Mouse (Mus musculus) megakaryocyte-erythroid progenitor cell, adult 5-6 weeks (primary cell): ENCODE data around the gene Taf9b. TPM values are rescaled to one million over a fixed set of nuclear protein-coding genes. Genes with fewer than 3 reads are reported as not detected.
"Not testable (repeated sequence)": the region's sequence is repeated elsewhere in the genome, so short reads cannot be mapped to it uniquely, and the experiment has no call there.

Experiments used
- ATAC-seq: replicated peaks from 2 replicates; pipeline ENCODE4 v1.8.0; 2016; ENCODE audit warnings: mild to moderate bottlenecking, inconsistent platforms; ENCODE audit not compliant: severe bottlenecking, poor library complexity, low FRiP score, low TSS enrichment
- total RNA-seq, 2 experiments: library from RNA; stranded (forward) in 1 of 2; stranded (reverse) in 1 of 2; fragments of 200-1000, 215-1000 nt in 1 of 2; fragments of >200 nt in 1 of 2; fragmentation: Nextera tagmentation in 1 of 2; gene quantifications; 2 replicates each; pipeline ENCODE4 v1.2.3; 2014 to 2017

The Taf9b gene
- total RNA-seq (2014; fragmentation: Nextera tagmentation) = 13.4 and 13.8 TPM in 2 replicates
- total RNA-seq (2017) = 9.7 and 13.6 TPM in 2 replicates

DNA sequence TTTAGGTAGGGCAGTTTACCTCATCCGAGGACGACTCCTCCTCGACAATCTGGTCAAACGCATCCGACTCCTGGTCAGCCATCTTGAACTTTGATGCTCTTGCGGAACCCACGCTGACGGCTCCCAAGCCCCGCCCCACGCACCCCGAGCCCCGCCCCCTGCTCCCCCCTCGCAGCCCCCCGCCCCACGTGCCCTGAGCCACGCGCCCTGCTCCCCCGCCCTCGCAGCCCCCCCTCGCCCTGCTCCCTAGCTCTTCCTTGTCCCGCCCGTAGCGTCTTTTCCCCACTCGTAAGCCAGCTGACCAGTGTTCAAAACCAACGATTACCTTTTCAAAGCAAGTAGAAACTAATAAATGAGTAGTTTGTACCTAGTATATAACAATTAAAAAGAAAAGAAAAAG is at the start of gene Taf9b:
Taf9b (minus strand) TSS at position 101 of the 400 bp plus-strand sequence.
- ATAC-seq = no peak

DNA sequence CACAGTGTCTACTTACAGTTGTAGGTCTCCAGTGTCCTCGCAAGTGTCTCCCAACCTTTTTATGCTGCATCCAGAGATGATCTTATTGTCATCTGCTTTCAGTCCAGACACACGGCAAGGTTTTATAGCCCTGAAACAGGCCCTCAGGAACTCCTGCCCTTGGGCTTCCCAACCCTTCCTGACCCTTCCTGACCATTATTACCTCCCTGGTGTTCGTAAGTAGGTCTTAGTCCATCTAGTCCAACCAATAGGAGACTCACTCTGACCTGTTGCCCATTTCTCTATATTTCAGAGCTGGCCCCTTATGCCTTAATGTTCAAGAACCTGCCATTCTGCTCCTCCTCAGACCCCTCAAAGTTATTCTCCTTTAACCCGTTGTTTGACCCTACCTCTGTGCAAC is 34.3 kb upstream of the Taf9b start, which contains the start of gene Fnd3c2:
Fnd3c2 (minus strand) TSS at position 101 of the 400 bp plus-strand sequence.
- no peak for ATAC-seq

DNA sequence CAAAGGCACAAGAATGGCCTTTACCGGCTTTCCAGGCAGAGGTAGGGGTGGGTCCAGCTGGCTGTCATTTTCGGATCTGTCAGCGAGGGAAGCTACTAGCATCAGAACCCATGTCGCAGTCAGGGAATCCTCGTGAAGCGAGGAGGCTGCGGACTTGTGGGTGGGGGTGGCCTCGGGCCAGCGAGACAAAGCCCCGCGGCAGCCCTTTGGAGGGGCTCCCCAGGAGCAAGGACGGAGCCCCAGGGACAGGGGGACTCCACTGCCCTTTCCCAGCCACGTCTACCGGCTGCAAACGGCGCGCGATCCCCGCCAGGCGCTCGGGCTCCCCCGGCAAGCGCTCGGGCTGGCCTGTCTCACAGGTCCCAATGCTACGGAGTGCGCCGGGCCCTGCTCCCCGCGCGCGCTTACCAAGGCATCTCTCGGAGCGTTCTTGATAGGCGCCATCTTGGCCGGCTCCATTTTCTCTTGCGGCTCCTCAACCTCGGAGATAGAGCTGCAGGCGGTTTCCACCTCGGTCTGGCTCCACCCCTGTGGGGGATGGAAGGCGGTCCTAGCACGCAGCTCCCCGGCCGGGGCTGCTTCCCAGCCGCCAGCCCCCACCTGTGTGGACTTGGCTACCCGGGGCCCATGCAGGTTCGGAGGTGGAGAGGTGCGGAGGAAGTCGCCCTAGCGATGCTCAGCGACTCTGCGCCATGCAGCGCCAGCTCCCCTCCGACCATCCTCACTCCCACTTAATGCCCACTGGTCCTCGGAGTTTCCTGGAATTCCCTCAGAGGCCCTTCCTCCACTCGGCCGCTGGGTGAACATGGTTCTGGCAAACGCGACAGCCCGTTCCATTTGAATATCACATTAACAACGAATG is 1.6 kb downstream of the Taf9b start:
- peak; percentile 99 for ATAC-seq

DNA sequence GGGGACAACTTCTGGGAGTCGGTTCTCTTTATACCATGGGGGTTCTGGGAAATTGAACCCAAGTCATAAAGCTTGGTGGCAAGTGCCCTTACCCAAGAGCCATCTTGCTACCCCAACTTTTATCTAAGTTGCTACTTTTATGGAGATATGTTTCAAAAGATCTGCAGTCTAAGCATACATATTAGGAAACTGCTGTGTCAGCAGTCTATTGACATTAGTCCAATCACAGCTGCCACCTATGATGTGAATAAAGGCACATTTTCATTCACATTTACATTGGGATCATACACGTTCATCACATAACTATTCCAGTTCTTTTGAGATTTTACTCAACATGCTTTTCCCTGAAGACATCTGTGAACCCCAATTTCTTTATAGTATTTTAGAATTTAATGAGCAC is 11.9 kb downstream of the Taf9b start:
- ATAC-seq = no peak

DNA sequence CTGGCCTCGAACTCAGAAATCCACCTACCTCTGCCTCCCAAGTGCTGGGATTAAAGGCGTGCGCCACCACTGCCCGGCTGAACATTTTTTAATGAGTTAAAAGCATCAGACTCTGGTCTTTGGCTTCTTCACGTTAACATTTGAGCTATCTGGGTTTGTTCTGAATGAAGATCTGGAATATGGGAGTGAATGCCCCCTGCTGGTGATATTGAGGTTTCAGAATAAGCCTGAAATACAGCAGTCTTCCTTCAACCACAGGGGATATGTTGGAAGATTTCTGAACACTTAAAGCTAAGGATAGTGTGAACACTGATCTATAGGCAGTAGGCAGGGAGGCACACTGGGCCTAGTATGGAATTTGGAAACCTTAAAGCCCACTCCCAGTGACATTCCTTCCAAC is 22.1 kb downstream of the Taf9b start:
- no peak for ATAC-seq

DNA sequence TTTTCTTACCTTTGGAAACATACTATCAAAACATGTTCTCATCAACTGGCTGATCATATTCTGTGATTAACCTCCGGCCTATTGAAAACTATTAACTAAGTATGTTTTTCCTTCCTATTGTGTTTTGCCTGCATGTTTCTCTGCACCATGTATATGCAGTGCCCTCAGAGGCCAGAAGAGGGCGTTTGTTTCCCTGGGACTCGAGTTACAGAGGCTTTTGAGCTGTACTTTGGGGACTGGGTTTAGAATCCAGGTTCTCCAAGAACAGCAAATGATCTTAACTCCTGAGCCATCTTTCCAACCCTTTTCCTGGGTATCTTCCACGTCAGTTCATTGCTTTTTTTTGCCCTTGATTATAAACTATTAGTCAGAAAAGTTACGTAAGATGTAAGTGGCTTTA is 23.6 kb downstream of the Taf9b start:
- ATAC-seq = no peak

DNA sequence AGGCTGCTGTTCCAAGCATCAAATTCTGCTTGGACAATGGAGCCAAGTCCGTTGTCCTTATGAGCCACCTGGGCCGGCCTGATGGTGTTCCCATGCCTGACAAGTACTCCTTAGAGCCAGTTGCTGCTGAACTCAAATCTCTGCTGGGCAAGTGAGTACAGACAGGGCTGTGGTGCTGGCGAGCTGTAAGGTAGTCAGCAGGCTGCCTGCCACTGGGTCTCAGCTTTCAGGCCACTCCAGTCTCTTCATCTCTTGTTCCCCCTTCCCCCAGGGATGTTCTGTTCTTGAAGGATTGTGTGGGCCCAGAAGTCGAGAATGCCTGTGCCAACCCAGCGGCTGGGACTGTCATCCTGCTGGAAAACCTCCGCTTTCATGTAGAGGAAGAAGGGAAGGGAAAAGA is 26.6 kb downstream of the Taf9b start:
- not testable (repeated sequence) for ATAC-seq

DNA sequence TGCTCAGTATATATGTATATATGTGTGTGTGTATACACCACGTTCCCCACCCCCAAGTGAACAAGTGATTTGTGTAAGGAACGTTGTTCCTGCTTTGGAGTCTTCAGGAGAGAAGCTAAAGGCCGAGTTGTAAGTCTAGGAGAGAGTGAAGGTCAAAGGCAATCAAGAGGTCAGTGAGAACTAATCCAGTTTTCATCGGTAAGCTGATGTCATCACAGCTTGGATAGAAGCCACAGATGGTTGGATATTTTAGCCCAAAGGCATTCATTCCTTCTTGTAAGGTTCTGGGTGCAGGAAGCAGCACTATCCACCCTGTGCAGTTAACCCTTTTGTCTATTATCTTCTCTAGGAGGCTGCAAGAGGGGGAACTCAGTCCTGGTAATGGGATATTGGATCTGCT is 30.9 kb downstream of the Taf9b start:
- ATAC-seq = no peak

DNA sequence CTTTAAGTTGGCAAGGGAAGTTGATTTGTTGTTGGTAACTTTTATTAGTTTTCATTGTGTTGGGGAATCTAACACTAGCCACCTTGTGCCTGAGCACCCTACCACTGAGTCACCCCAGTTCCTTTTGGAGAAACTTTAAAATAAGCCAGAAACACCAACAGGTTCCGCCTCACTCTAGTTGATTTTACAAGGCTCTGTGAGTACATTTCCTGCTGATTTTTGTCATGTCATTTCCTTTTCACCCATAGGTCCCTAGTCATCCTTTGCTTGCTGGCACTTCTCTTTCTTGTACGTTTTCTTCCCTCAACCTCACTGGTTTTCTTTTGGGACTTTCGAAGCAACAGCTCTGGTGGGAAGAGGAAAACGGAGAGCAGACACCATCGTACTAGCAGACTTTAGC is 31.6 kb downstream of the Taf9b start:
- no peak for ATAC-seq

DNA sequence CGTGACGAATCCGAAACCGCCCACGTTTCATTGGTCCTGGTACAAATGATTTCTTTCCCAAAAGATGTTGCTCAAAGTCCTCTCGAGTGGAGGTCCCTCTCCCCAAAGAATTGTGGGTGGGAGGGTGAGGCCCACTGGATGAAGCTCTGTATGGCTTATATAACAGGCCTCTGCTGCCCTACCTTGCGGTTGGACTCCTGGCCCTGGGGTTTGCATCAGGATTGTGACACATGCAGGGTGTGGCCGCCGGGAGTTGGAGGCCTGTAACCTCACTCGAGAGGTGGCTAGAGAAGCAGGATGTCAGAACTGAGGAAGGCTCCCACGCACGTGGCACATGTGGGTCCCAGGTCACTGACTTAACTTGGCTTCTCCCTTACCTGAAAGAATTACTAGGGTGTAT is 33.2 kb downstream of the Taf9b start:
- peak; percentile 56 for ATAC-seq

DNA sequence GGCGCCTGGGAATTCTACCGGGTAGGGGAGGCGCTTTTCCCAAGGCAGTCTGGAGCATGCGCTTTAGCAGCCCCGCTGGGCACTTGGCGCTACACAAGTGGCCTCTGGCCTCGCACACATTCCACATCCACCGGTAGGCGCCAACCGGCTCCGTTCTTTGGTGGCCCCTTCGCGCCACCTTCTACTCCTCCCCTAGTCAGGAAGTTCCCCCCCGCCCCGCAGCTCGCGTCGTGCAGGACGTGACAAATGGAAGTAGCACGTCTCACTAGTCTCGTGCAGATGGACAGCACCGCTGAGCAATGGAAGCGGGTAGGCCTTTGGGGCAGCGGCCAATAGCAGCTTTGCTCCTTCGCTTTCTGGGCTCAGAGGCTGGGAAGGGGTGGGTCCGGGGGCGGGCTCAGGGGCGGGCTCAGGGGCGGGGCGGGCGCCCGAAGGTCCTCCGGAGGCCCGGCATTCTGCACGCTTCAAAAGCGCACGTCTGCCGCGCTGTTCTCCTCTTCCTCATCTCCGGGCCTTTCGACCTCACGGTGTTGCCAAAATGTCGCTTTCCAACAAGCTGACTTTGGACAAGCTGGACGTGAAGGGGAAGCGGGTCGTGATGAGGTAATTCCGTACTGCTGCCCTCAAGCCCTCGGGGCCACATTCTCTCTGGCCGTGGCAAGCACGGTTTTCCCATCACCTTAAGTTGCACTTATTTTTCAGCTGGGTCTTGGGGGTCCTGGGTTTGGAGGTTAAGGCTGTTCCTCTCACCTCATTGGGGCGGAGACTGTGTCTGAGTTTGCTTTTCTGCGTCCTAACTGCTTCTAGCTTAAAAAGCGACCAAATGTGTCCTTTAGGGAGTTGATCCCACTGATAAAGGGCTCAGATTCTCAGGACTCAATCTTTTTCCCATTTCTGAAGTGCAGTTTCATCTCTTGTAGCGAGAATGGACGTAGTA is 34.0 kb downstream of the Taf9b start, which contains the start of gene Pgk1:
Pgk1 (plus strand) TSS at position 388 of the 937 bp plus-strand sequence.
- ATAC-seq = peak; percentile 99

DNA sequence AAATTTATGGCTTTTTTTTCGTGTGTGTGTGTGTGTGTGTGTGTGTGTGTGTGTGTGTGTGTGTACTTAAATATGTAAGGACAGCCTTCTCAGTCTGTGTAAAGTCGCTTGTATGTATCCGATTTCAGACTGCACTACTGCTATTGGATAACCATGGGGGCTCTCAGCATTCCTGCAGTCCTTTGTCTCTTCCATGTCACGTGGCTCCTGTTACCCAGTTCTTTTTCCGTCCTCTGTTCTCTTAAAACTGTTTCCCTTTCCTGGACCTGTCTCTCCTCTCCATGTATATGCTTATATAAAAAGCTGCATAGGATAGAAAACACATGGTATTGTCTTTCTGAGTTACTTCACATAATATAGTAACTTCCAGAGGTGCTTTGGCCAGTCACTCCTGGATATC is 35.3 kb downstream of the Taf9b start:
- no peak for ATAC-seq

DNA sequence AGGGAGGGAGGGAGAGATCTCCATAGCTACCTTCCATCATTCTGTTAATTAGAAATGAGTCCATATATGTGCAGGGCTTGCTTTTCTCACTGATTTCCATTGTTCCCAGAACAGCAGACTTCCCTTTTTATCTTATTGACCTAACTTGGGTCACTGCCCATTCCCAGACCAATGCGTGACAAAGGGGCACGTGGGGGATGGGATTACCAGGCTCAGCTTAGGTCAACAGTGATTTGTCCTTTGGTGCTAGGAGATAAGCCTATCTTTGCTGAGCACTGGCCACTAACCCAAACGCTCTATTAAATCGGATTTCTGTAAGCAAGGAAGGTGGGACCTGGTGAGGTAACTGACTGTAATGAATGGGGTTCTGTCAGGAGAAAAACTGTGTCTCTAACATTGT is 36.7 kb downstream of the Taf9b start:
- ATAC-seq = no peak

DNA sequence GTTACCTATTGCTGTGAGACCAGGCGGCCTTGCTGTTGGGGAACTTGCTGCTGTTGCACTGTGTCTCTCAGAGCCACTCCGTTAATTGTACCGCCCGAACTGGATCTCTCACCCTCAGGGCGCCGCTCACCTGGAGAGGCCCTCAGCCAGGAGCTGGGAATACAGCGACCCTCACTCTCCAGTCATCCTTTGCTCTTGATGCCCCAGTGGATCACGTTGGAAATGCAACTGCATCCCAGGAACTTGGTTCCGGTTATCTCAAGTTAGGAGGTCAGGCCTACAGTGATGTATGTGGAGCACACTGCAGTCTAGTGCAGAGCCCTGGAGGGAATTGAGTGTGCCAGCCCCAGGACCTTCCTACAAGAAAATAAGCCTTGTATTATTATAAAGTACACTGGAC is 44.6 kb downstream of the Taf9b start:
- ATAC-seq = no peak

DNA sequence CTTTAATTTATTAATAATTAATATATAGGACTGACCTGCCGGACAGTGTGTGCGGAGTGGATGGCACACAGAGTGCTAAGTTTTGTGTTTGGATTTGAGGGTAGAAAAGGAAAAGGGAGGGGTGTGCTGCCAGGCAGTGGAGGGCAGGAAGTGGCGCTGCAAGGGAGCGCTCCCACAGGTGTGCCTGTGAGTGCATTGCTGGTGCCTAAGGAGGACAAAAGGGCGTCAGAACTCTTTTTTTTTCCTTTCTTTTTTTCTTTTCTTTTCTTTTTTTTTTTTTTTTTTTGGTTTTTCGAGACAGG is 49.2 kb downstream of the Taf9b start:
- no peak for ATAC-seq

DNA sequence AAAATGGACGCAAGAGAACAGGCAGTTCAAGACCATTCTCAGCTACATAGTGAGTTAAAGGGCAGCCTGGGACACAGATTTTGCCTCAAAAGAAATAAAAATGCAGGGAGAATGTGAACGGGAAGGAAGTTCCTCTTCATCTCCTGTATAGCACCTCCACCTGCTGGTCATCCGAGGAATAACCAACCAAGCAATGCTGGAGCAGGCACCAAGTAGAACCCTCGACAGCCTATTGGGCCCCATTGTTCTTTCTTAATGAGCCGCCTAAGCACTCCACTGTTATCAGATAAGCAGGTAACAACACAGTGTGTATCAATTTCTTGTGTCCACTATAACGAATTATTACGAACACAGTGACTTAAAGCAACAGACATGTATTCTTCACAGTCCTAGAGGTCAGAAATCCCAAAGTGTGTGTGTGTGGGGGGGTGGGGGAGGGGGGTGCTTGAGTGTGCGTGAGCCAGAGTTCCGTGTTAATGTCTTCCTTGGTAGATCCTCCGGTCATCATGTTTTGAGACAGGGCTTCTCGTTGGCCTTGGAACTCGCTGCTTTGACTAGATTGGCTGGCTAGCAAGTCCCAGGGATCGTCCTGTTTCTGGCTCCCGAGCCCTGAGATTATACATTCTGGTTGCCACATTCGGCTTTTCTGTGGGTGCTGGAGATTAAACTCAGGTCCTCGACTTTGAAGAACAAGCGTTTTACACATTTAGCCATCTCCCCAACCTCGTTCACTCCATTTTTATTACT is 49.7 kb downstream of the Taf9b start:
- peak; percentile 97 for ATAC-seq

DNA sequence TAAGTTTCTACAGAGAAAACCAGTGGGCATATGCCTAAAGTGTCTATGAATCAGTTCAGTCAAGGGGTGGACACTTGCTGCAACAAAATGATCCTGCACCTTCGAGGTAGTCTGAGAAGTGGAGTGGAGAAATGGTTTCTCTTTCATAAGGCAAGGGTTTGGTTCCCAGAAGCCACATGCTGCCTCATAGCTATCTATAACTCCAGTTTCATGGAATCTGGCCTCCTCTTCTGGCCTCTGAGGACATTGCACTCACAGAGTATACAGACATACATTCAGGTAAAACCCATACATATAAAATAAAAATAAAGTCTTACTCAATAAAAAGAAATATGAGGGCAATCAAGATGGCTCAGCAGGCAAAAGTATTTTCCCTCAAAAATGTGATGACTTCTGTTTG is 55.9 kb downstream of the Taf9b start:
- ATAC-seq = peak; percentile 85

DNA sequence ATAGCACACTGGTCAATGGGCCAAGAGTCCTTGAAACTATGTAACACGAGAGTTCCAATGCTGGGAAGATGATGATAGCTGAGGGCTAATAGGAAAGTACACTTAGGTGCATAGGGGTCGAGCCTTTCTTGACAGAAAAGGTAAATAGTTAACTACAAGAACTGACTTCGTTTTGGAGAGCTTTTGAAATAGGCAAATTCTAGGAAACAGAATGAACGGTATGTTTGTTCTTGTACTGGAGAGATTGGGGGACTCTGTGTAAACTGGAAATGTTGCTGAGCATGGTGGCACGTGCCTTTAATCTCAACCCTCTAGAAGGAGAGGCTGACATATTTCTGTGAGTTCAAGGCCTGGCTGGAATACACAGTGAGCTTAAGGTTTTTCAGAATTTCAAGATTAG is 56.4 kb downstream of the Taf9b start:
- no peak for ATAC-seq

DNA sequence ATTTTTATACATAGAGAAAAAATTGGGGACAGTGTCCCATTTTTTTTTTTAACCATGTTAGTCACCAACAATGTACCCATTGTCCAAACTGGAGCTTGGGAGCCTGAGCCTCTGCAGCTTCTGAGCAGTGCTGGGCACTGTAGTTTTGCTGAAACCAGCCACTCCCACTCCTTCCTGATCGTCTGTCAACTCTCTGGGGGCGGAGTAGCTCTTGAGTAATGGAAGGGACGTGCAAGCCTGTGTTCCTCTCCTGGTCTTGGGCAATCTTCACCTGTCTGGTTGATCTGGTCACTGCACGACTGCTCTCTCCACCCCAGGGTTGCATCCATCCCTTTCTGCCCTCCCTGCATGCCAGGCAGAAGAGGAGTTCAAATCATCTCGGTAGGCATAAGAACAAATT is 57.0 kb downstream of the Taf9b start:
- peak; percentile 74 for ATAC-seq
